Mouse (Mus musculus) embryo, embryonic 11.5 days (tissue): Measurements from ENCODE around the gene Pcdh15.

Source experiments
- DNase-seq: peaks from one replicate; pipeline ENCODE4 v3.0.0-alpha.2; 2012; ENCODE audit warnings: low read depth, low spot score

Pcdh15 gene

GRCm38 (mm10) chr10:74270894-74271293 is 1171.8 kb downstream of the Pcdh15 start:
- DNase-seq: no peak

- DNase-seq: no peak
These were observed 1205.0 kb downstream of the Pcdh15 start for GRCm38 (mm10) chr10:74304120-74304519.

- no peak for DNase-seq
These were observed 1206.5 kb downstream of the Pcdh15 start for GRCm38 (mm10) chr10:74305439-74306158.

- no peak for DNase-seq
These were observed 1207.9 kb downstream of the Pcdh15 start for GRCm38 (mm10) chr10:74307035-74307434.

- no peak for DNase-seq
These were observed 1216.9 kb downstream of the Pcdh15 start for GRCm38 (mm10) chr10:74316091-74316490.

GRCm38 (mm10) chr10:74335412-74335811 is 1236.3 kb downstream of the Pcdh15 start:
- no peak for DNase-seq

GRCm38 (mm10) chr10:74339247-74340160 is 1240.4 kb downstream of the Pcdh15 start:
- no peak for DNase-seq

GRCm38 (mm10) chr10:74359526-74359925 is 1260.4 kb downstream of the Pcdh15 start:
- DNase-seq: no peak

- no peak for DNase-seq
These were observed 1279.6 kb downstream of the Pcdh15 start for GRCm38 (mm10) chr10:74378697-74379096.

GRCm38 (mm10) chr10:74379276-74380134 is 1280.4 kb downstream of the Pcdh15 start:
- DNase-seq: no peak

- no peak for DNase-seq
These were observed 1288.7 kb downstream of the Pcdh15 start for GRCm38 (mm10) chr10:74387538-74388499.

- no peak for DNase-seq
These were observed 1304.0 kb downstream of the Pcdh15 start for GRCm38 (mm10) chr10:74403111-74403510.

- DNase-seq: peak; percentile 5
These were observed 1314.9 kb downstream of the Pcdh15 start for GRCm38 (mm10) chr10:74414021-74414420.

- no peak for DNase-seq
These were observed 1315.8 kb downstream of the Pcdh15 start for GRCm38 (mm10) chr10:74414945-74415344.

- DNase-seq: no peak
These were observed 1316.2 kb downstream of the Pcdh15 start for GRCm38 (mm10) chr10:74415359-74415758.

GRCm38 (mm10) chr10:74415949-74416348 is 1316.8 kb downstream of the Pcdh15 start:
- DNase-seq: no peak

- DNase-seq: no peak
These were observed 1350.9 kb downstream of the Pcdh15 start for GRCm38 (mm10) chr10:74450069-74450468.

GRCm38 (mm10) chr10:74463972-74464371 is 1364.8 kb downstream of the Pcdh15 start:
- DNase-seq: peak; percentile 7

GRCm38 (mm10) chr10:74480779-74481178 is 1381.6 kb downstream of the Pcdh15 start:
- no peak for DNase-seq

GRCm38 (mm10) chr10:74512315-74512714 is 1413.2 kb downstream of the Pcdh15 start:
- DNase-seq: no peak
